Mouse (Mus musculus) C2C12 (cell line): ENCODE data around the gene Egfr. TPM values are rescaled to one million over a fixed set of nuclear protein-coding genes. Genes with fewer than 3 reads are reported as not detected.

Source experiments
- H3K27me3 ChIP-seq: one replicate; pipeline ENCODE4 v1.6.1; 2011; ENCODE audit not compliant: control insufficient read depth, insufficient read depth, insufficient read length
- H3K36me3 ChIP-seq: one replicate; pipeline ENCODE4 v1.6.1; 2011; ENCODE audit not compliant: control insufficient read depth, insufficient read depth
- H3K4me3 ChIP-seq: one replicate; pipeline ENCODE4 v1.5.1; 2011; ENCODE audit warnings: mild to moderate bottlenecking, control low read depth; ENCODE audit not compliant: poor library complexity, insufficient read depth, severe bottlenecking
- H3K79me2 ChIP-seq: one replicate; pipeline ENCODE4 v1.6.1; 2011; ENCODE audit not compliant: control insufficient read depth, insufficient read depth
- H3K79me3 ChIP-seq: one replicate; pipeline ENCODE4 v1.6.1; 2011; ENCODE audit warnings: low read depth, control low read depth
- H3ac ChIP-seq: one replicate; pipeline ENCODE3; 2011; ENCODE audit warnings: low read depth; ENCODE audit not compliant: control insufficient read depth, insufficient read length
- CEBPB ChIP-seq: IDR thresholded peaks from one replicate; pipeline ENCODE4 v1.6.1; 2011; ENCODE audit warnings: low read depth, mild to moderate bottlenecking, control low read depth, moderate library complexity
- CTCF ChIP-seq: IDR thresholded peaks from one replicate; pipeline ENCODE4 v1.5.1; 2011; ENCODE audit not compliant: control insufficient read depth, insufficient read depth, insufficient read length
- FOSL1 ChIP-seq: IDR thresholded peaks from one replicate; pipeline ENCODE4 v1.8.0; 2011; ENCODE audit warnings: mild to moderate bottlenecking, low read length; ENCODE audit not compliant: poor library complexity, insufficient read depth, severe bottlenecking
- MAX ChIP-seq: IDR thresholded peaks from one replicate; pipeline ENCODE4 v1.6.1; 2011; ENCODE audit warnings: mild to moderate bottlenecking, control low read depth
- MYOD1 ChIP-seq: IDR thresholded peaks from one replicate; pipeline ENCODE4 v1.6.1; 2011; ENCODE audit warnings: low read depth; ENCODE audit not compliant: control insufficient read depth, insufficient read length
- MYOG ChIP-seq: IDR thresholded peaks from one replicate; pipeline ENCODE4 v1.6.1; 2011; ENCODE audit not compliant: control insufficient read depth, insufficient read length; ENCODE audit errors: extremely low read depth
- USF1 ChIP-seq: IDR thresholded peaks from one replicate; pipeline ENCODE4 v1.6.1; 2011; ENCODE audit warnings: low read depth, mild to moderate bottlenecking, control low read depth, moderate library complexity
- polyA plus RNA-seq: library from polyadenylated mRNA; unstranded; fragments of >200 nt; fragmentation: generic; extraction: Trizol; gene quantifications from one replicate; pipeline ENCODE4 v1.2.1, GENCODE M21; 2012; ENCODE audit warnings: missing spikeins

Egfr gene
- polyA plus RNA-seq, 1 experiment, result 3.8 TPM

DNA sequence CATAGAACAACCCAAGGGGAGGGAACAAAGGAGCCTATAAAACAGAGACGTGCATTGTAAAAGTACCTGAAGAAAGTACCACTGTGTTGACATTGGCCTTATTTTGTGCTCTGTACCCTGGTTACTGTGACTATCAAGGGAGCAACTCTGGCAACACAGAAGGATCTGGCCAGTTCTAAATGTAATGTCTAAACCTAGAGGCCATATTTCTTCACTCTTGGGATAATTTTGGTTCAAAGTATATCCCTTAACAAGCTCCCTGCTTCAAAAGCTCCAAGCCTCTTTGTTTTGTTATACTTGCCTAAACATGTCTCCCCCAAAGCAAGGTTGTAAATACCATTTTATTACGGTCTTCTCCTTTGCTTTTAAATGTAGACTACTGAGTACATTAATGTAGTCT is 105.3 kb downstream of the Egfr start:
- Histone ChIP-seq H3K27me3 (no peaks in the 10 kb centered on the region), H3K79me2 (no peaks in the 10 kb centered on the region), H3K36me3 (no peaks in the 10 kb centered on the region), H3ac (no peak overlapping the region), H3K4me3 (no peak overlapping the region), H3K79me3 (no peaks in the 10 kb centered on the region)
- no peak for TF ChIP-seq MAX
- TF ChIP-seq USF1, result no peak
- no peak for TF ChIP-seq CEBPB
- no peak for TF ChIP-seq CTCF
- no peak for TF ChIP-seq FOSL1
- no peak for TF ChIP-seq MYOD1
- no peak for TF ChIP-seq MYOG

DNA sequence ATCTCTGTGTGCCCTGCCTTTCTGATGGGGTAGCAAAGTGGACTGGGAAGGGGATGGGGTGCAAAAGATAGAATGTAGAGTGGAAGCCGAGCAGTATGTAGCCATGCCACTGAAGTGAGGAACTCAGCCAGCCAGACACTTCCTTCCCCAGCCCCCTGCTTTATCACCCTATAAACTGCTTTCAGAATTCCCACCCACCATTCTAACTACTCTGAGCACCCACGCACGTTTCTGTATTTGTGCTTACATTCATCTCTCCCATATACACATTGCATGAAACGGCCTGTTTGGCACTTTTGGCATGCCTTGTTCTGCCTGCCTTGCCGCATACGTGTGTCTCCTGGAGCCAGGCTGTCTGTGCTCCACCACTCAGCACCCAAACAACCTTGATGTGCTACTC is 109.0 kb downstream of the Egfr start:
- Histone ChIP-seq H3K79me3 (no peaks in the 10 kb centered on the region), H3K79me2 (no peaks in the 10 kb centered on the region), H3ac (no peak overlapping the region), H3K36me3 (no peaks in the 10 kb centered on the region), H3K27me3 (no peaks in the 10 kb centered on the region), H3K4me3 (no peak overlapping the region)
- no peak for TF ChIP-seq CEBPB
- no peak for TF ChIP-seq MAX
- no peak for TF ChIP-seq MYOD1
- no peak for TF ChIP-seq FOSL1
- no peak for TF ChIP-seq USF1
- TF ChIP-seq CTCF, result no peak
- TF ChIP-seq MYOG, result no peak

GRCm38 (mm10) chr11:16863547-16863946 is 111.5 kb downstream of the Egfr start:
- TF ChIP-seq CTCF, result no peak
- no peak for TF ChIP-seq MYOG
- TF ChIP-seq MAX, result no peak
- TF ChIP-seq FOSL1, result no peak
- TF ChIP-seq MYOD1, result no peak
- no peak for TF ChIP-seq CEBPB
- TF ChIP-seq USF1, result no peak
- no peak overlapping the region for H3ac ChIP-seq
- no peaks in the 10 kb centered on the region for H3K79me3 ChIP-seq
- no peak overlapping the region for H3K4me3 ChIP-seq
- no peaks in the 10 kb centered on the region for H3K36me3 ChIP-seq
- H3K79me2 ChIP-seq, result no peaks in the 10 kb centered on the region
- no peaks in the 10 kb centered on the region for H3K27me3 ChIP-seq

DNA sequence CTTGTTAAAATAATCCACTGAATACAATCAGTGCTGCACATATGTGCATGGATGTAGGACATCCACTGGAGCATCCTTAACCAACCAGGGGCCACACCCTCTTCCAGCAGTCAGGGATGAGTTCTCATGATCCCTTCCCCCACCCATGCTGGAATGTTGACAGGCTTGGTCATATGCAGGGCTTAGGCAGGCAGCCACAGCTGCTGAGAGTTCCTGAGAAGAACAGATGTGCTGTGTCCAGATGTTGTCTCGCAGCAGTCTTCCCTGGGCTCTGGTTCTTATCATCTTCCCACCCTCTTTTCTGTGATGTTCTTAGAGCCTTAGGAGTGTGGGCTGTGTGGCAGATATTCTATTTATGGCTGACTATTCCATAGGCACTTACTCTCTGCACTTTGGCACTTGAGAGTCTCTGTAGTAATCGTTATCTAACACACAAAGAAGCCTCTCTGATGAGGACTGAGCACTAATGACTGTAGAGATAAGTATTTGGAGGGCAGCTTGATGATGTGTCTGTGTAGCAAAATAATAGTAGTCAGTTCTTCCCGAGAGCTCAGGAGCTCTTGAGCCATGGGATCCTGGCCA is 113.1 kb downstream of the Egfr start:
- Histone ChIP-seq H3K4me3 (no peak overlapping the region), H3K79me3 (no peaks in the 10 kb centered on the region), H3K36me3 (no peaks in the 10 kb centered on the region), H3K27me3 (no peaks in the 10 kb centered on the region), H3ac (no peak overlapping the region), H3K79me2 (no peaks in the 10 kb centered on the region)
- TF ChIP-seq MYOD1, result no peak
- no peak for TF ChIP-seq MYOG
- no peak for TF ChIP-seq MAX
- TF ChIP-seq CTCF, result no peak
- TF ChIP-seq CEBPB, result no peak
- TF ChIP-seq USF1, result no peak
- no peak for TF ChIP-seq FOSL1

GRCm38 (mm10) chr11:16868051-16868450 is 116.0 kb downstream of the Egfr start:
- H3K4me3 ChIP-seq, result no peak overlapping the region
- H3K36me3 ChIP-seq, result no peaks in the 10 kb centered on the region
- no peaks in the 10 kb centered on the region for H3K27me3 ChIP-seq
- H3K79me2 ChIP-seq, result no peaks in the 10 kb centered on the region
- no peak for TF ChIP-seq MAX
- no peak for TF ChIP-seq USF1
- no peak for TF ChIP-seq CTCF
- no peak for TF ChIP-seq MYOD1
- no peak for TF ChIP-seq MYOG
- TF ChIP-seq CEBPB, result no peak
- no peak for TF ChIP-seq FOSL1
- H3ac ChIP-seq, result no peak overlapping the region
- H3K79me3 ChIP-seq, result no peaks in the 10 kb centered on the region

GRCm38 (mm10) chr11:16869506-16869905 is 117.5 kb downstream of the Egfr start:
- H3K27me3 ChIP-seq, result no peaks in the 10 kb centered on the region
- H3K4me3 ChIP-seq, result no peak overlapping the region
- H3K36me3 ChIP-seq, result no peaks in the 10 kb centered on the region
- no peaks in the 10 kb centered on the region for H3K79me2 ChIP-seq
- TF ChIP-seq USF1, result no peak
- TF ChIP-seq FOSL1, result no peak
- no peak for TF ChIP-seq MYOD1
- TF ChIP-seq MAX, result no peak
- TF ChIP-seq CEBPB, result no peak
- TF ChIP-seq CTCF, result no peak
- no peak for TF ChIP-seq MYOG
- no peak overlapping the region for H3ac ChIP-seq
- H3K79me3 ChIP-seq, result no peaks in the 10 kb centered on the region
